Mouse (Mus musculus): ENCODE measurements around the gene Gbp2.
"Not testable (repeated sequence)": the region's sequence is repeated elsewhere in the genome, so short reads cannot be mapped to it uniquely, and the experiment has no call there.

Gbp2 gene

DNA sequence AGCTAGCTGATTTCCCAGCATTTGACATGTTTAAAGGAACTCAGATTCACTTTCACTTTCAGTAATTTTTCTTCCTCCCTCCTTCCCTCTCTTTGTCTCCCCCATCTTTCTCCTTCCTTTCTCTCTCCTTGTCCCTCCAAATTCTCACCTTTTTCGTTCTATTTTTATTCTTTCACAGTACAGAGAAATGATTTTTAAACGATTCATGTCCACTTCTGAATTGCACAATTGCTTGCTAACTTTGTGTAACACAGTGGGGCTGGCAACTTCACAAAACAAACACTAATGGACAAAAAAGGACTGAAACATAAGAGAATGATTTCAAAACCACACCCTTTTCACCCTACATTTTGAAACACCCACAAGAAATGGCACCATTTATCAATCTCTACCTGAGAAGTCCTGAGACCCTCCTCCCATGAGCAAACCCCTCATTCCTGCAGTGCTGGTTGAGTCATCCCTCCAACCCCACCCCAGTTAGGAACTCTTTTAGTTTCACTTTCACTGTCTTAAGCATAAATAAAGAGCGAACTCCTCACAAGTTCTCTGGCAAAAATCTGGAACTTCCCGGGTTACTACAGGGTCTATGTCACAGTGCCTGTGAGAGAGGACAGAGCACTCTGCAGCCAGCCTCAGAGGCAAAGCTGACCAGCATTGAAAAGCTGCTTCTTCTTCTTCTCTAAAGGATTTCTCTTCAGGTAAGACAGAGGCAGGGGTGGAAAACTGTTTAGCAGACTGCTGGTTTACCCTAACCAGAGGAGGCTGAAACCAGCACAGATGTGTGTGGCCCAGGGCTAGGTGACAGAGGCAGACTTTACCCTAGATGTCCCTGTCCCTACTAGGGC, at the start of gene Gbp2:
Gene Gbp2, plus strand, starts transcription at position 492 of the 845 bp plus-strand sequence.
- DNase-seq: no peak

DNA sequence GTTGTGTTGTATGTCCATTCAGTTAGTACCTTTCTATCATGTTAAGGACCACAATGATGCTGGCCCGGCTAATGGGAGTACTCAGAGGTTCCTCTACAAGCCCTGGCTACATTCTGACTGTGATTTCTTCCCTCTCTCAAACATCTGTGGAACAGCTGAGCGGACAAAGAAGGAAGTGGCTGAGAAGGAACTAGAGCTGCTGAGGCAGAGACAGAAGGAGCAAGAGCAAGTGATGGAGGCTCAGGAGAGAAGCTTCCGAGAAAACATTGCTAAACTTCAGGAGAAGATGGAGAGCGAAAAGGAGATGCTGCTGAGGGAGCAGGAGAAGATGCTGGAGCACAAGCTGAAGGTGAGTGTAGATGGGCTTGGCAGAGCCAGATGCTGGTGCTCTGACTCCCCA, 49.7 kb upstream of the Gbp2 start:
- DNase-seq: no peak

- no peak for DNase-seq
These were observed 43.3 kb upstream of the Gbp2 start for GRCm38 (mm10) chr3:142577108-142577507.

- no peak for DNase-seq
These were observed 42.1 kb upstream of the Gbp2 start for GRCm38 (mm10) chr3:142578342-142578741.

DNA sequence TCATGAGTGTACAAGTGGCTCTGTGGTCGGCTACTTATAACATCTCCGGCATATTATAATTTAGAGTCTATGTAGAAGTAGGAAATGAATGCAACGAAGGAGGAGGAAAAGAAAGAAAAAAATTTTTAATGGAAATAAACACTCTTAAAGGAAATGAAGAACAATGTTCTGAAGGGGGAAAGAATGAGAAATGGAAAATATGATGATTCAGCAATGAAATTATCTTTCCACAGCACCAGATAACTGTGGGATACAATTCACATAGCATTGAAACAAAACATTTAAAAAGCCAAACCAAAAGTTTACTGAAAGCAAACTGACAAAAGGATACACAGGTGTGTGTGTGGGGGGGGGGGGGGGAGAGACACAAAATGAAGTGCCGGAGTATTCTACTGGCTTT, 37.3 kb upstream of the Gbp2 start:
- DNase-seq: no peak

- DNase-seq: no peak
These were observed 33.0 kb upstream of the Gbp2 start for GRCm38 (mm10) chr3:142587386-142587785.

- DNase-seq: no peak
These were observed 31.5 kb upstream of the Gbp2 start for GRCm38 (mm10) chr3:142588888-142589287.

DNA sequence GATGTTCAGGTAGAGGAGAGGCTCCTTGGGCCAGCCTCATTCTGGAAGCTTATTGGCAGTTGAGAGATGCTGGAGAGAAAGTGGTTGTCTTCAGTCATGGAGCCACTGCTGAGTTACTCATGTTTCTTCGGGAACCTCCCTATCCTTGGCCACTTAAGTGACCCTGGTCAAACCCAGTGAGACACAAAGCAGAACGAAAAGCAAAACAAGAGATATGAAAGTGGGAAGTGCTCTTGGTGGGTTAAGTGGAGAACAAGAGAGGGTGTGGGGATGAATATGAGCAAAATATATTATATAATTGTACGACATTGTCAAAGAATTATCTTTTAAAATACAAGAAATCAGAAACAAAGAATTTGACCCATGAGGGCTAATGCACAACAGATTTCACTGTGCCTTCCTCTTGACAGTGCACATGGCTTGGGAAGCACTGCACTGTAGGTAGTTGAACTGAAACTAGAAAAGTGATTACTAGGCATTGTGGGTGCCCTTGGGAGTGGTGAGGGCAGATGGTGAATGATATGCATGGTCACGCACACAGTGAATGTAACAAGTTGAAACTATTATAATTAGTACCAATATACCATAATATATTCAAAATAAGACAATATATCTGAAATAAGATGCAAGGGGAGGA, 29.9 kb upstream of the Gbp2 start:
- DNase-seq: no peak

GRCm38 (mm10) chr3:142594547-142594946, 25.9 kb upstream of the Gbp2 start, which contains the start of gene Gbp2b:
TSS of gene Gbp2b (plus strand) at chr3:142594847.
- no peak for DNase-seq

- DNase-seq: no peak
These were observed 22.5 kb upstream of the Gbp2 start for GRCm38 (mm10) chr3:142597923-142598322.

GRCm38 (mm10) chr3:142601675-142602074, 18.7 kb upstream of the Gbp2 start:
- DNase-seq: no peak

DNA sequence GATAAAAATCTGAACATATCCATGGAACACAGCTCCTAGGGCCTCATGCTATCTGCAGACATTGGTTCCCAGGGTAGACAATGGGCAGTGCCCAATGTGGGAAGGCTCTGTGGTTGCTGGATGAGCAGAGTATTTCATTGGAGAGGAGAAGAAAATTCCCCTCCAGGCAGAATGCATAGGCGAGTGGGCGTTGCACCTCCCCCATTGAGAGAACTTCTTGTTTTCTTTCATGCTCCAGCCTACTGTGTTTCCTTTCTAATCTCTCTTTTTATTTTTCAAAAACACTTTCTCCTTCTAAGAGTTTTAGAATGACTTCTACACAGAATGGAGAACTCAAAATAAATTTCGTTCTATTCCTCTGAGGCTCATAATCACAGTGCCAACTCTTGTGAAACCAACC, 1.7 kb upstream of the Gbp2 start:
- no peak for DNase-seq

- DNase-seq: no peak
These were observed 796 bp upstream of the Gbp2 start for GRCm38 (mm10) chr3:142619606-142620005.

GRCm38 (mm10) chr3:142620956-142621562, 657 bp downstream of the Gbp2 start:
- DNase-seq: peak in 1 of 2 experiments; percentile 6

GRCm38 (mm10) chr3:142630385-142630784, 10.0 kb downstream of the Gbp2 start:
- no peak for DNase-seq

DNA sequence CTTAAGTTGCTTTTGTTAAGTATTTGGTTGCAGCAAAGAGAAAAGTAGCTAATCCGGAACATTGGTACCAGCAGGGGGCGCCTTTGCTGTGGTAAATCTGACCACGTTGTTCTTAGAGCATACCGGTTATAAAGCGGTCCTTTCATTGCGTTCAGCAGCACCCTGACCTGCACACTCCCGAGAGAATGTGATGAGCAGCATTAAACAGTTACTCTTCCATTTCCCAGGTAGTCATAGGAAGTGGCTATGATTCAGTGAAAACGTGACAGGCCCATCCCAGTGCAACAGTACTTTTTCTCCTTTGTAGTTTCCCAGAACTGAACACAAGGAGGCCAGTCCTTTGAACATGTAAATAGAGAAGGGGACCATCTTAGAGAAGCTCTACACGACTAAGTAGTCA, 19.8 kb downstream of the Gbp2 start:
- peak; percentile 60 to 76 for DNase-seq

DNA sequence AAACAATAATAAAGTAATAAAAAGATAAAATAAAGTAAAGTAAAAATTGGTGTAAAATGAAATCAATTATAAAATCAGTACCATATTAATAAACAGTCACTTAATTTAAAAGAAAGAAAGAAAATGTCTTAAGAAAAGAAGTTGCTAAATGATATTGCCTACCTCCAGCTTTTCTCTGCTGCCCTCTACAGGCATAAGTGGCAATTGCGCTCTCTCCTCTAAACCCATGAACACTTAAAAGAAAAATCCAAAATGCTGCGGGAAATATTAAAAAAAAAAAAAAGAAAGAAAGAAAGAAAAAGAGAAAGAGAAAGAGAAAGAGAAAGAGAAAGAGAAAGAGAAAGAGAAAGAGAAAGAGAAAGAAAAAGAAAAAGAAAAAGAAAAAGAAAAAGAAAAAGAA, 25.5 kb downstream of the Gbp2 start:
- DNase-seq: peak; percentile 81 to 88

DNA sequence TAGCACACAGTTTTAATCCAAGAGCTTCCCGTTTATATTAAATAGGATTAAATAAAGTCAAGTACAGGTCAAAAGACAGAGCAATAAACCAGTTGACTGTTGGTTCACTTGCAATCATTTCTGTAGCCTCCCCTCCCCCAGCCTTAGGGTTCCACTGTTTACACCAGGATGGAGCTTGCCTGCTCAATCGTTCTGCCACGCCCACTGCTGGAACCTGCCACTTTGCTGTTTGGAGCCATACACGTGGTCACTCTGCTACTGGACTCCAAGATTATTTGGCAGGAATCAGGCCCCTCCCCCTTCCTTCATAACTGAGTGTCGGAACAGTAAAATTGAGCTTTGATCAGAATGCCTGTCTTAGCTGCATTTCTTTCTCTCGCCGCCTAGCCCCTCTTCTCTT, 27.4 kb downstream of the Gbp2 start:
- not testable (repeated sequence) for DNase-seq

DNA sequence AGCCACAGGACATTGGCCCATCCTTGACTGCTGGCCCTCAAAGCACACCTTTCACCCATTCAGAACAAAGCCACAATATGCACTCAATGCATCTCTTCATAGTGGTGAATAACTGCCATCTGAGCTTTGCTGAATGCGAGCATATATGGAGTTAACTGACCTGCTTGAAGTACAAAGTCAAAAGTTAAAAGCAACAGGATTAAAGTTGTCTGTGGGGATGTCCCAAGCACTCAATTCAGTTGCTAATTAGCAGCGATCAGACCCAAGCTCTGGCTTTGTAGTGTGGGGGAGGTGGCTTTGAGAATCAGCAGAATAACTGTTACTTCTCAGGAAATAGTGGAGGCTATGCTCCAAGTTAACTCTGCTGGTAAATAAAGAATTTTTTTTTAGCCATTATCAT, 29.8 kb downstream of the Gbp2 start:
- no peak for DNase-seq

DNA sequence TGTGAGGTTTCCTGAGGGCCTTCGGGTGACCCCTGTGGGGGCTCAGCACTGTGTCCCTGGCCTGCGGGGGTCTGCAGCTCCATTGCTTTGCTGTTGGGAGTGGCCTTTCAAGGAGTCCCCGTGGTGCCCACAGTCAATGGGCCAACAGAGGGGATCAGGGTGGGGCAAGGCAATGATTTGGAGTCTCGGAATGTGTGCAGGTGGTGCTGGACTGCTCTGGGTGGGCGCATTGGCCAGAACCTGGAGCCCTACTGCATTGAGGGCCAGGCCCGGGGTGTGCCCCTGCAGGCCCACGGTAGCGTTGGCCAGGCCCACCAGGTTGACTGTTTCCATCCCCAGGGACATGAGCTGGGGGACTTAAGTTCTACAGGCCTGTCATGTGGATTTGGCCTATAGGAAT, 44.3 kb downstream of the Gbp2 start:
- DNase-seq: no peak

GRCm38 (mm10) chr3:142674607-142675006, 54.2 kb downstream of the Gbp2 start:
- peak in 1 of 2 experiments; percentile 13 for DNase-seq
